Mouse (Mus musculus) embryonic facial prominence, embryonic 11.5 days (tissue): ENCODE results near the gene Rcan1. TPM values are rescaled to one million over a fixed set of nuclear protein-coding genes. Genes with fewer than 3 reads are reported as not detected.
A peak's percentile ranks its signal among the peaks of the same experiment; 100 is the strongest.

Experiments used
- ATAC-seq: fragments of 200-750 bp; cut with Nextera tagmentation; replicated peaks from 2 replicates; pipeline ENCODE4 v1.8.0; 2017; ENCODE audit warnings: low read depth; ENCODE audit not compliant: insufficient number of reproducible peaks, low FRiP score, low TSS enrichment
- DNase-seq: peaks from one replicate; pipeline ENCODE4 v3.0.0-alpha.2; 2015; ENCODE audit warnings: low spot score
- H3K27ac ChIP-seq: fragments of 300-500 bp; sonication (generic); replicated peaks from 2 replicates; pipeline ENCODE4 v1.5.1; 2014; ENCODE audit warnings: mild to moderate bottlenecking, low read depth, low read length, control low read depth
- H3K27me3 ChIP-seq: fragments of 300-500 bp; sonication (generic); 2 replicates; pipeline ENCODE4 v1.6.1; 2014; ENCODE audit warnings: mild to moderate bottlenecking, low read length, moderate library complexity, mixed read lengths; ENCODE audit not compliant: control insufficient read depth, insufficient read depth
- H3K36me3 ChIP-seq: fragments of 300-500 bp; sonication (generic); replicated peaks from 2 replicates; pipeline ENCODE4 v1.6.1; 2014; ENCODE audit warnings: low read depth, mild to moderate bottlenecking, low read length, moderate library complexity, mixed read lengths; ENCODE audit not compliant: control insufficient read depth, insufficient read depth
- H3K4me1 ChIP-seq: fragments of 300-500 bp; sonication (generic); 2 replicates; pipeline ENCODE4 v1.6.1; 2014; ENCODE audit warnings: low read length, mixed read lengths; ENCODE audit not compliant: control insufficient read depth, insufficient read depth
- H3K4me2 ChIP-seq: fragments of 300-500 bp; sonication (generic); 2 replicates; pipeline ENCODE4 v1.6.1; 2014; ENCODE audit warnings: low read depth, mild to moderate bottlenecking, control low read depth, low read length, moderate library complexity
- H3K4me3 ChIP-seq: fragments of 300-500 bp; sonication (generic); 2 replicates; pipeline ENCODE4 v1.5.1; 2014; ENCODE audit warnings: low read depth, low read length, control low read depth
- H3K9ac ChIP-seq: fragments of 300-500 bp; sonication (generic); replicated peaks from 2 replicates; pipeline ENCODE4 v1.6.1; 2014; ENCODE audit warnings: mild to moderate bottlenecking, control low read depth, low read length
- H3K9me3 ChIP-seq: fragments of 300-500 bp; sonication (generic); replicated peaks from 2 replicates; pipeline ENCODE4 v1.6.1; 2016; ENCODE audit warnings: mild to moderate bottlenecking, low read length, inconsistent platforms, mixed read lengths; ENCODE audit not compliant: control insufficient read depth
- WGBS: fragments of 180-500 bp; shearing (Covaris S2); extraction: QIAGEN DNeasy Blood & Tissue Kit; methylation state at CpG from one replicate; pipeline ENCODE4 v1.1.7; 2014; 5-methylcytosine and 5-hydroxymethylcytosine counted together
- polyA plus RNA-seq: library from polyadenylated mRNA; unstranded; fragments of >200 nt; fragmentation: Nextera tagmentation; extraction: Ambion mirVana; gene quantifications from 2 replicates; pipeline ENCODE4 v1.2.1, GENCODE M21; 2014

Gene Rcan1
- polyA plus RNA-seq, 1 experiment from 2014 or later: 36.6 TPM

DNA sequence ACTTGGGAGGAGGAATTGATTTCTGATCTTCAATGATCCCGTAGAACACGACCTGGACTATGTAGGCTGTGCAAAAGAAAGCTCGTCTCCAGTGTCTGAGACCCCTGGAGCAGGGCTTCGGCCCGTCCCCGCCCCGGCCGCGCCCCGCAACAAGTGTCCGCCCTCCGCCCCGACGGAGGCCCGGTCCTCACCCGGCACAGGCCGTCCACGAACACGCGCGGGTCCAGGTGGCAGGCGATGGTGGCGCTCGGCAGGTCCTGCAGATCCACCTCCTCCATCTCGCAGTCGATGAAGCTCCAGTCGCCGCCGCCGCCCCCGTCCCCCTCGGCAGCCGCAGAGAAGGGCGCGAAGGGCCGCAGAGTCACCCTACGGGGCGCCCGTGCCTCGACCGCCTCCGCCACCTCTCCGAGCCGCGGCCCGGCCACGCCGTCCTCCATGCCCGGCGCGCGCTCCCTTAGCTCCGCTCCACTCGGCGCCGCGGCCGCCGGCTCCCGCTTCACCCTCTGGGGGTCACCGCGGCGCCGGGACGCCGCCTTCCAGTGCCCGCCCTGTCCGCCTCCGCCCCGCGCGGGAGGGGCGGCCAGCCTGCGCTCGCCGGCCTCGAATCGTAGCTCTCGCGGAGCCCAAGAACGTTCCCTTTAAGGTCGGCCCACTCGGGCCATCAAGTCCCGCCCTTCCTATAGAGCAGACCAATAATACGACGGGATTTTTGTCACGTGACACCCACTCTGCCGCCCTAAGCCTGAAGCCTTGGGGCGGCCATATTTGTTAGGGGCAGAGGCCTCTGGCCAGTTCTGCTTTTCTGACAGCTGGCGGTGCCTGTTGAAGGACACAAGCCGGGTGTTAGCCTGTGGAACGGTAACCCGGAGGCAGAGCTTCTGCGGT, 4.8 kb downstream of the Rcan1 start:
- Histone ChIP-seq H3K27me3 (no peaks in the 10 kb centered on the region), H3K9ac (peak overlapping the region; percentile 79), H3K4me3 (peak overlapping the region; percentile 84), H3K27ac (0 out of 2 replicates have a peak overlapping the region, but pooled peaks have one; percentile 22), H3K9me3 (no peaks in the 10 kb centered on the region), H3K4me1 (no peaks in the 10 kb centered on the region), H3K4me2 (peak overlapping the region; percentile 87), H3K36me3 (no peaks in the 10 kb centered on the region)
- WGBS: under 1% methylated on average over 83 of the region's 94 CpGs
- ATAC-seq: peak; percentile 98
- peak; percentile 99 for DNase-seq

DNA sequence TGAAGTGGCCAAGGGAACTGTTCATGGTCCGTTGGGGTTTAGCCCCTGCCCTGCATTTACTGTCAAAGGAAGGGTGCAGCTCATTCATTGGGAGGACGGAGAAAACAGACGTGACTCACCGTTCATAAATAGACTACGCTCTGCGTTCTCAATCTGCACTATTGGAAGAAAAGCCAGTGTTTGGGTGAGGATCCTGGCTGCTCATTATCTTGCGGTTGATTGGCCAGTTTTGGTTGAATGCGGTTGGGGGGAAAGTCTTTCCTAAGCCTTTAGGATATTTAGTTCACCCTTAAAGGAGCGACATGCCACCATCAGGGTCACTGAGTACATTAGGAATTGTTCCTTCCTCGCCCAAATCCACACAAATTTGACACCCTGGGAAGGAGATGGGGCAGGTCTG, 5.4 kb downstream of the Rcan1 start:
- H3K36me3 ChIP-seq: no peaks in the 10 kb centered on the region
- H3K4me3 ChIP-seq: peak overlapping the region; percentile 84
- H3K4me2 ChIP-seq: peak overlapping the region; percentile 87
- no peaks in the 10 kb centered on the region for H3K27me3 ChIP-seq
- H3K9ac ChIP-seq: peak overlapping the region; percentile 79
- ATAC-seq (no peak), DNase-seq (no peak)
- no peak overlapping the region for H3K27ac ChIP-seq
- 19% methylated on average over 10 of the region's 10 CpGs for WGBS
- no peaks in the 10 kb centered on the region for H3K4me1 ChIP-seq
- no peaks in the 10 kb centered on the region for H3K9me3 ChIP-seq

DNA sequence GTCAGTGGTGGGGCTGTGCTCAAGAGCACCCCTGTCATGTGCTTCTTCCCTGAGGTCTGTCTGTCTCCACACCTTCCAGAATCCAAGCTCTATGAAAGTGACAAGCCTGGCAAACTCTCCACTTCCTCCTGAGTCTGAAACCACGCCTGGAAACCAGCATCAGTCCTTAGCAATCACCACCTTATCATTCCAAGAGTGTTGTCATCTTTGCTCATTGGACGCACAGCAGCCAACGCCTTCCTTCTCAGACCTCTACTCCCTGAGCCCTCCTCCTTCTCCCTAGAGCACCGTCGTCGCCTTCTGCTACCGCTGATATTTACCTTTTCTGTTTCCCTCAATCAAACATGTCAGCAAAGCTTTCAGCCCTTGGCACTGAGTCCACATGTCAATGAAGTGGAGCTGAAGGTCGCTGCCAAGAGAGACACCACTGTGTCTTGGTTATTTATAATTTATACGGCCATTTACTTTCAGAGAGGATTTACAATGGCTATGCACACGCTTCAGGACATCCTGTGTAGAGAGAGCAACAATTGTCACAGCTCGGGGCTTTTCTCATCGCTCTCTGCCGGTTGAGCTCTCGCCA, 6.2 kb downstream of the Rcan1 start:
- no peaks in the 10 kb centered on the region for H3K9me3 ChIP-seq
- no peak overlapping the region for H3K9ac ChIP-seq
- ATAC-seq (no peak), DNase-seq (no peak)
- no peaks in the 10 kb centered on the region for H3K27me3 ChIP-seq
- peak overlapping the region; percentile 87 for H3K4me2 ChIP-seq
- no peaks in the 10 kb centered on the region for H3K4me1 ChIP-seq
- H3K4me3 ChIP-seq: no peak overlapping the region
- WGBS: 67% methylated on average over 14 of the region's 14 CpGs
- H3K36me3 ChIP-seq: no peaks in the 10 kb centered on the region
- no peak overlapping the region for H3K27ac ChIP-seq

DNA sequence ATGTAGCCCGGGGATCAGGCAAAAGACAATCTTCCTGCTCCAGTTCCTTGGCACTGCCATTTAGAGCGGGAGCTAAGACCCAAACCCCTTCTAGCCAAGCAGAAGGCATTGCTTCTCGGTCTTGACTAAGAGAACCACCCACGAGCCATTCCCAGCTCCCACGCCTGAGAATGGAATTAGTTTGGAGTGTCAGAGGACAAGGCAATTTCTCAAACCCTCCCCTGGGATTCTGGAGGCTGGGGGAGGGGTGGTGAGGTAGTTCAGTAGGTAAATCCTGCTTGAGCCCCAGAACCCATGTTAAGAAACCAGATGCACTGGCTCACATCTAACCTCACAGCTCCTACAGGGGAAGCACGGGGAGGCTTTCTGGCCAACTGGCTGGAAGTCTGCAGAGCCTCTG, 9.3 kb downstream of the Rcan1 start:
- H3K27me3 ChIP-seq: no peaks in the 10 kb centered on the region
- DNase-seq (no peak), ATAC-seq (no peak)
- H3K4me2 ChIP-seq: no peak overlapping the region
- no peaks in the 10 kb centered on the region for H3K9me3 ChIP-seq
- no peaks in the 10 kb centered on the region for H3K4me1 ChIP-seq
- H3K9ac ChIP-seq: no peak overlapping the region
- no peak overlapping the region for H3K27ac ChIP-seq
- H3K4me3 ChIP-seq: no peak overlapping the region
- 72% methylated on average over 6 of the region's 6 CpGs for WGBS
- no peaks in the 10 kb centered on the region for H3K36me3 ChIP-seq

DNA sequence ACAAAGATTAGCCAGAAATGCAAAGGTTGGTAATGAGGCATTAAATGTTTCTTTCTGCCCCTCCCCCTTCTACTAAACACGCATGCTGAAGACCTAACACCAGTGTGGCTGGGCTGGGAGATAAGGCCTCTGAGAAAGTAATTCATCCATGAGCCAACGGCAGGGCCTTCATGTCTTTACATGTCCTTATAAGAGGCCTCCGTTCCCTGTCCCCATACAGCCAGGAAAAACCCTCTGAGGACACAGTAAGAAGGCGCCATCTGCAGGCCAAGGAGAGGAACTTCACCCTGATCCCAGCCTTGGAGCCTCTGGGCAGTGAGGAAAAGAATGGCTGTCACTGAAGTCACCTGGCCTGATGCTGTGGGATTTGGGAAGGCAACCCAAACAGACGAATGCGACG, 13.1 kb downstream of the Rcan1 start:
- DNase-seq (peak; percentile 86), ATAC-seq (peak; percentile 60; the same call in 1 of the 2 replicates)
- H3K9me3 ChIP-seq: no peaks in the 10 kb centered on the region
- H3K4me1 ChIP-seq: no peaks in the 10 kb centered on the region
- H3K4me2 ChIP-seq: no peak overlapping the region
- no peak overlapping the region for H3K27ac ChIP-seq
- no peaks in the 10 kb centered on the region for H3K36me3 ChIP-seq
- 34% methylated on average over 7 of the region's 7 CpGs for WGBS
- no peak overlapping the region for H3K4me3 ChIP-seq
- H3K27me3 ChIP-seq: no peaks in the 10 kb centered on the region
- no peak overlapping the region for H3K9ac ChIP-seq

DNA sequence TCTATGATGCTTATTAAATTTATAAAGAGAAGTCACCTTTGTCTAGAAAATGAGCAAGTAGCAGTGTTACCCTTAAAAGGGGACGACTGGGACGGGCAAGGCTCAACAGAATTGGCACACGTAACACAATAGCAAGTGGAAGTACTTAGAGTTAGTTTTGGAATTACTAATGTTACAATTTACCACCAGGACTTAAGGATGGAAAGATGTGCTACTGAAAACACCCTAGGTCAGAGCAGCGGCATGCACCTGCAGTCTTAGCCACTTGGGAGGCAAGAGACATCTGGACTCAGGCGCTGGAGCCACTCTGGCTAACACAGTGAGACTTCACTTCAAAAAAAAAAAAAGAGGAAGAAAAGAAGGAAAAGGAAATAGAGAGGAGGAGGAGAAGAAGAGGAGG, 14.7 kb downstream of the Rcan1 start:
- WGBS: 85% methylated on average over 5 of the region's 5 CpGs
- Histone ChIP-seq H3K4me3 (no peak overlapping the region), H3K27me3 (no peaks in the 10 kb centered on the region), H3K36me3 (no peaks in the 10 kb centered on the region), H3K9ac (no peak overlapping the region), H3K4me2 (no peak overlapping the region), H3K4me1 (no peaks in the 10 kb centered on the region), H3K9me3 (no peaks in the 10 kb centered on the region), H3K27ac (no peak overlapping the region)
- no peak for ATAC-seq
- DNase-seq: no peak

DNA sequence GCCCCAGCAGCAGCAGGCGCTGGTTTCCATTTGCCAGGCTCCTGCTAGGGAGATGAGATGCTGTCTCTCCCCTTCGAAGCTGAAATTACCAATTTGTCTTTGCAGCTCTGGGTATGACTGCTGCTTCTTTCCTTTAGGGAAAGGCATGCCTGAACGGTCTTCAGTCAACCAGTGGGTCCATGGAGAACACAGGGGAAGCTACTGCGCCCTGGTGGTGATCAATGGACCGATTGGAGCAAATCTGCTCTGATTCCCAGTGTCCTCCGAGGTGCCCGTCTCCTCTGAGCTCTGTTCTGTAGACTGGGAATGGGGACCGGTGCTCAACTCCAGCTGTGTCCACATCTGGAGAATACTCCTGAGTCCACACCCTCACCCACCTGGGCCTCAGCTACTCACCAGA, 15.2 kb downstream of the Rcan1 start:
- Histone ChIP-seq H3K4me1 (no peaks in the 10 kb centered on the region), H3K27me3 (no peaks in the 10 kb centered on the region), H3K27ac (no peak overlapping the region), H3K36me3 (no peaks in the 10 kb centered on the region), H3K4me2 (no peak overlapping the region), H3K9me3 (no peaks in the 10 kb centered on the region), H3K9ac (no peak overlapping the region), H3K4me3 (no peak overlapping the region)
- no peak for ATAC-seq
- 59% methylated on average over 8 of the region's 8 CpGs for WGBS
- no peak for DNase-seq

DNA sequence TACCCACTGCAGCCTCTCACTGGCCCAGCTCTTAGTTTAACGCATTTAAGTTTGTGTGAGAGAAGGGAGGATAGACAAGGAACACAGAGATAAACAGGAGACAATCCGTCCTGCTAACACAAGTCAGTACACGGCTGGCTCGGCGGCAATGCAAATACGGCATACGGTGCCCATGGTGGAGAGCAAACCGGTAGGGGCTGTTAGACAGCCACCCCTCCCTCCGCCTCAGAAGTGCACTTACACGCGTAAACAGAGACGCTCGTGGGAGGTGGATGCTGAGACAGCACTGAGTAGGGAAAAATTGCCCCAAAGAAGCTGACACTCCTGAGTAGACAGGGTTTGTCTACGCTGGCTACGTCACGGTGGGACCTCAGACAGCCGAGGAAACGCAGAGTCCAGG, 16.2 kb downstream of the Rcan1 start:
- DNase-seq (no peak), ATAC-seq (no peak)
- WGBS: 90% methylated on average over 18 of the region's 18 CpGs
- Histone ChIP-seq H3K27me3 (no peaks in the 10 kb centered on the region), H3K4me2 (no peak overlapping the region), H3K4me1 (no peaks in the 10 kb centered on the region), H3K4me3 (no peak overlapping the region), H3K9me3 (no peaks in the 10 kb centered on the region), H3K9ac (no peak overlapping the region), H3K36me3 (no peaks in the 10 kb centered on the region), H3K27ac (no peak overlapping the region)
